Mouse (Mus musculus) cerebellum, adult 9-11 months (tissue): ENCODE measurements around the gene Ing3.

Experiments
- DNase-seq: peaks from one replicate; pipeline ENCODE4 v3.0.0; 2022

Gene Ing3

GRCm38 (mm10) chr6:21993070-21993469 is 43.7 kb downstream of the Ing3 start:
- no peak for DNase-seq

- no peak for DNase-seq
These were observed 48.8 kb downstream of the Ing3 start for GRCm38 (mm10) chr6:21998131-21998530.

GRCm38 (mm10) chr6:21999025-21999424 is 49.7 kb downstream of the Ing3 start:
- DNase-seq, result no peak

DNA sequence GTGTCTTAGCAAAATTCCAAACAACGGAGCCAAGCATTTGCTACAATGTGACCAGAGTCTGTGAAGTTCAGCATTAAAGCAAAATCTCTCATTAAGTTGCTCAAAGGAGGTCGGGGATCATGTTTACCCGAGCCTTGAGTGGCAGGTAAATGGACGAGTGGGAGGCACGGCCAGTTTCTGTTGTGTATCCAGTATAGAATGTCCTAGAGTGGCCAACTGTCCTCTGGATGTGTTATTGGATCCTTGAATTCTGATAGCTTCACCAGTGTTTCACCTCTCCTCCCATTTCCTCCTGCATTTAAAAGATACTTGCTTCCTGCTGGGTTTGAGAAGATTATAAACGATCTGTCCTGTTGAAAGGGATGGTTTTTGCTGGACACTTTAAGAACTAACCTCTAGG is 50.7 kb downstream of the Ing3 start:
- no peak for DNase-seq

DNA sequence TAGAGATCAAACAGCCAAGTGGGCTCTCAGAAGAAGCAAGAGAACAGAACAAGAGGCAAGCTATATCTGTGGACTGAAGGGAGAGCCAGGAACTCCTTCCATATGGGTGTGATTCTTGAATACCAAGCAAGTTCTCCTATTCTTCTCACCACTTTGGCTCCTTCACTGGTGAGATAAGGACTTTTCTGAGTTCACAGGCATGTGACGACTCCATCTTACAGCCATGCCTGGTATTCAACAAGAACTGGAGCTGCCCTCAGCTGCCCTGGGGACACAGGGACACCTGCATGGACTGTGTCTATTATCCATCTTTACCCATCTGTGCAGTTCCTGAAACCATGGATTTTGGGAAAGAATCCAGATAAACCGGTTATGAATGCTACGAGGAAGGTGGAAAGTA is 51.5 kb downstream of the Ing3 start:
- no peak for DNase-seq

DNA sequence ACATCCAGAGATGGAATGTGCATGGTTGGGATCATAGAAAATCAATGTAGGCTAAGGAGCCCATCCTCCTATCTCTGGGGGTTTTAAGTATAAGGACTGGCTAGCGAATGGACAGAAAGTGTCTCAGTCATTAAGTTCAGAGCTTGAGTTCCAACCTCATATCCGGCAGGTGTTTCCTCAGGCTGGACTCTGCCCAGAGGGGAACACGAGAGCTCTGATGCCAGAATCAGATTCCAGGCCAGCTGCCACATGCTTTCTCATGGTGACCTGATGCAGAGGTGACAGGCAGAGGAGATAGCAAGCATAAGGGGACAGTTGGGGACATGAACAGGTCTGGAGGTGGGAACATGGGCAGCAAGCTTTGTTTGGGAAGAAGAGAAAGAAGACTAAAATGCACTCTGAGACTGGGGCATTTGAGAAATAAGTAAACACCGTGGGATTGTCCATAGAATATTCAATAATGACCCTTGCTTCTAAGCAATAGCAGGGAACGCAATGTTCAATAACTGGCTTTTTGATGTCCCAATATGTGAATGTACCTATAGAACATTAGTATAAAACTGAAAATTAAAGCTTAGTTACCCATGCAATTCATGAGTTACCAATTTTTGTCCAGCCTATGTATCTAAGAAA is 52.0 kb downstream of the Ing3 start:
- no peak for DNase-seq

- no peak for DNase-seq
These were observed 53.3 kb downstream of the Ing3 start for GRCm38 (mm10) chr6:22002521-22003199.

- no peak for DNase-seq
These were observed 53.8 kb downstream of the Ing3 start for GRCm38 (mm10) chr6:22003200-22003587.

DNA sequence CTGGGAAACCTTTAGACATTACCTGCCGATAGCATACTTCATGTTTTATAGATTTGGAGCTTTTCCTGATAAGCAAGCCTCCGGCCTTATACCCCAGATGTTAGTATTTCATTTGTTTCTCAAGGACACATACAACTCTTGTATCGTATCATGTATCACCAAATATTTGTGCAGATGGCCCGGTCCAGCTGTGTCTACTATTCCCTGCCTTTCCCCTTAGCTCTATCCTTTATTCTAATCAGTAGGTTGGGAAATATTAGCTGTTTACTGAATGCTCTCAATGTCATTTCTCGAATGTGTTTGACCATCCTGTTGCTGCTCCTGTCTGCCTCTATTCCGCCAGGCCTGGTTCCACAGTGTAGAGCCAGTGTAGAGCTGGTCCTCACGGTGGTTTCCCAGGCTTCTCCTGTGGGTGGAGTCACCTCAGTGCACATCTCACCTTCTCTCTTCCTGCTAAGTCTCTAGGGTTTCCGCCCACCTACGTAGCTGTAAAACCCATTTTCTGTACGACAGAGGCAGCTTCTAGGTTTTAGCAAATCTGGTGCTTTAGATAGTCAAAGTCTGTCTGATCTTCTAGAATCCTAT is 54.7 kb downstream of the Ing3 start:
- DNase-seq, result no peak

DNA sequence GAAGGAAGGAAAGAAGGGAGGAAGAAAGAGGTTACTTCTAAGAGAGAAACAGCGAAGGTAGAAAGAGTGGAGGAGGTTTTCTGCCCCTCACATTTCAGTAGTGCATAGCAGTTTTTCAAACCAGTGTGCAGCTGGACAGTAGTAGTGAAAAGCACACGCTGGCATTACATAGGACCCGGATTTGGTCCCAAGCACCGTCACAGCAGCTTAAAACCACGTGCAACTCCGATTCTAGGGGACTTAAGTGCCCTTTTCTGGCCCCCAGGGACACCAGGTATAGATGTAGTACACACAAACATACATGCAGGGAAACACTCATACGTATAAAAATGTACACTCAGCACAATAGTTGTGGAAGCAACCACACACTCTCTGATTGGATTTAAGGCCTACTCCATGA is 59.0 kb downstream of the Ing3 start:
- no peak for DNase-seq

DNA sequence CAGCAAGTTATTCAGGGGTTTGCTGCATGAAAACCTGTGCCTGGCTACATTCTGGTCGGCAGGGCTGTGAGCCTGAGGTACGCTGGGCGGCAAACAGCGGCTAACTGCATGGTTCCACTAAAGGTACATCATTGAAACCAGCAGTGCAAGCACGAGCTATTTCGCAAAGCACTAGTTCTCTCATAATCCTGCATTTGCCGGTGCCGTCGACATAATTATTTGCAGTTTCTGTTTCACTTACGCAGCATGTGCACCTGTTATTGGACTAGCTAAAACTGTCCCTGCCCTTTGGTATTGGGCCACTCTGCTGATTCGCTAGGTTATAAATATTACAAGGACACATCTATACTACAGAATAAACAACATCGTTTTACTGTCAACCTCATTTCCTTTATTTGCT is 60.9 kb downstream of the Ing3 start:
- DNase-seq, result no peak

- DNase-seq, result no peak
These were observed 61.5 kb downstream of the Ing3 start for GRCm38 (mm10) chr6:22010761-22011281.

DNA sequence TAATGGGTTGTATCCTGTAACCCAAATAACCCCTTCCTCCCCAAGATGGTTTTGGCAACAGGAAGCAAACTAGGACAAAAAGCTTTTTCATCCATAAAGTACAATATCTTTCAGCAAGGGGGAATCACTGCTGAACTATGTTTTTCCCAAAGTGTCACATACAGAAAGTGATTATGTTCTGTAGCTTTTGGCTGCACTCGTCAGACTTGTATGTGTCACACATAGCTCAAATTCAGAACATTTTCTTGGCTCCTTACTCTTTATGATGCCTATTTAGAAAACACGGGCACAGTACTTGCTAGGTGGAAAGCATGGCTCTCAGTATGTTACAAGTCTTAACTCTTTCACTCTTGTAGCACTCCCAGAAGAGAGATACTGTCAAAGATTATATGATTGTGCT is 62.2 kb downstream of the Ing3 start:
- DNase-seq, result no peak

DNA sequence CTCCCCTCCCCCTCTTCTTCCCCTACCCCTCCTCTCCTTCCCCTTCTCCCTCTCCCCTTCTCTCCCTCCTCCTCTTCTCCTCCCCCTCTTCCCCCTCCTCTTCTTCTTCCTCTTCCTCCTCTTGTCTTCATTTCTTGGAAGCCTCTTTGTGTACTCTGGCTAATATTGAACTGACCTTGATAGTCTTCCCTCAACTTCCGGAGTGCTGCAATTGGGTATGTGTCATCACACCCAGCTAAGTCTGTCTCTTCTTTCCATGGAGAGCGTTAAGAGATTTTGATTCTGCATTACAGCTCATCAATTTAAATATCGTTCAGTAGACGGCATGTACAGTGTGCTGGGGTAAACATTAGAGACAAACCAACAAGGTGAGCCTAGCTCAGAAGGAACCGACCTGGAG is 62.7 kb downstream of the Ing3 start:
- no peak for DNase-seq

GRCm38 (mm10) chr6:22012501-22012900 is 63.1 kb downstream of the Ing3 start:
- no peak for DNase-seq

DNA sequence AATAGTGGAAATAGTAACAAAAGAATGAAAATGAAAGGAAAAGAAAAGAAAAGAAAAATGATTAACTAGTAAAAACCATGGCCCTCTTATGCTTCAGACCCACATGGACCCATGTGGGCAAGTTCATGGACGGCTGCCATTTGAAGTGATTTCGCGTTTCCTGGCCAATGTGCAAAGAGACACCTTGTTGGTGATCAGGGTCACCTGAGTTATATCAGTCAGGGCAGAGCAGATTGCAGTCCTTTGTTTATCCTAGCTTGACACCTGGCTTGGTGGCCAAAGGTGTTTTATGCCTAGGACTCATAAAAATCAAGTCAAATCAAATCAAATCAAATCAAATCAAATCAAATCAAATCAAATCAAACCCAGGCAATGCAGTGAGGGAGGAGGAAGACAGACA is 64.0 kb downstream of the Ing3 start:
- no peak for DNase-seq

DNA sequence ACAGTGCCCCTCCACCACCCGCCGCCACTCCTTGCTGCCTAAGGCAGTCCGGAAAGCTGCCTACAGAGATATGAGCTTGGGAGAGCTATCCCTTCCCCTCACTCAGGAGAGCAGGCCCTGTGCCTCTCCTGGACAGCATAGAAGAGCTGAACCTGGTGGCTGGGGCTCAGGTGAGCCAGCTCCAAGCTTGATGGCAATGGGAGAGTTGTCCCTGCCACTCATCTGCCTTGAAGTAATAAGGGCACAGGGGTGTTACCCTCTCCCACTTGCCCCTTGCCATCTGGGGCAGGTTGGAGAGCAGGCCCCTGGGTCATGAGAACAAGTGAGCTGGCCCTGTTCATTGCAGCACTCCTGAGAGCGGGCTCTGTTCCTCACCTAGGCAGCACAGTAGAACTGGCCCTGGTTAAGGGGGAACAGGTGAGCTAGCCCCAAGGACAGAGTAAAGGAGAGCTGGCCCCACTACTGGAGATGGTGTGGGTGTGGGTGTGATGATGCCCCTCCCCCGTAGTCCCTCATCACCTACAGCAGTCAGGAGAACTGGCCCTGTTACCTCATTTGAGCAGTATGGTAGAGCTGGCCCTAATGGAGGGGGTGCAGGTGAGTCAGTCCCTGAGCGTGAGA is 65.0 kb downstream of the Ing3 start:
- no peak for DNase-seq

DNA sequence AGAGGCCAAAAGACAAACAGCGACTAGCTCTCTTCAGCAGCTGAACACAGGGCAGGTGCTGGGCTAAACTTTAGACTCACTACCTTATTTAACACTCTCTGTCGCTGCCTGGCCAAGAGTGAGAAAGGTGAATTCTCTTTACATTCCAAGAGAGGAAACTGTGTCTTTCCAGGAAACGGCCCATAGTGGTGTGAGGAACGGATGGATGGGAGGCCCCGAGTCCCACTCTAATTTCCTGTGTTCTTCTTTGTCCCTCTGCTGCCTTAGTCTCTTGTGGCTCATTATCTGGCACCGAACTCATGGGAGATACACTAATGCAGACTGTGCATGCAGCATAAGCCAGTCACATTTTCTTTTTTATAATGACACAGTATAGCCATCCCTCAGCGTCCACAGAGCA is 68.3 kb downstream of the Ing3 start:
- no peak for DNase-seq

DNA sequence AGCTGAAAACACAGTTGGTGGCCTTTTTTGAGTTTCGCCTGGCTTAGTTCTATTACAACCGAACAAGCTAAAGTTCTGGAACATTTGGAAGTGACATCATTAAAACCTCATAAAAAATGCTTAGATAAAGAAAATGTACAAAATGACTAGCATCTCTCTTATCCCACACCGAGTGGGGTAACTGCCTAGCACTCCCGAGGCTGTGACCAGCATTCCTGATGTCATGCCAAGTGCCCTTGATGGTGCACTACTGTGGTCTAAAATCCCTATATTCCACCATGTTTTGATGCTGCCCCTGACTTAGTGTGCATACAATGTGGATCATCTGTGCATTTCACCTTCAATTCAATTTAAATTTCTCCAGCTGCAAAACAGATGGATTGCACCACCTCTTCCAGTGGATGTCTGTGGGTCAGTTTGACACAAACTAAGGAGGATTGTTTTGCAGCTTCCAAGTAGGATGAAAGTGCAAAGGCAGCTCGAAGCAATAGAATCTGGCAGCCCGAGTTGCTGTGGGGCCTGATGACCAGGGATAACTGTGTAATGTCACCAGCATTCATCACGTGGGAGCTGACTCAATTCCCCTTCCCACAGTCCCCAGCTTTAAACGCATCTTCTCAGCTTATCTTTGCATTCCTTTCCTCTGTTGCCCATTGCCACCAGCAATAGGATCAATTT is 69.5 kb downstream of the Ing3 start:
- no peak for DNase-seq

DNA sequence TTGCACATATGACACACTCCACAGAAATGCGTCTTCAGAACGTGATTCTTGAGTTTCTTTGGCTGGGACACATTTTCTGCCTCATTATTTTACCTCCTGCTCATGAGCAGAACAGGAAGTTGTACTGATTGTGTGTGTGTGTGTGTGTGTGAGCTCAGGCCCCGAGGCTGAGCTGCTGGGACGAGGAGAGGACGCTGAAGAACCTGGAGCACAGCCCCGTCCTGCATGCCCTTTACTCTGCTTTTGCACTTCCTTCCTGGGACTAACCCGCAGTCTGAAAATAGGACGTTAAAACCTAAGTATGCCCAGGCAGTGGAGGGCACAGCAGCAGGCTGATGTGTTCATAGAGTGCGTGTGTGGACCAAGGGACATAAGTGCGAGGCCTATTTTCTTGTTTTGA is 70.3 kb downstream of the Ing3 start:
- no peak for DNase-seq

- DNase-seq, result no peak
These were observed 71.3 kb downstream of the Ing3 start for GRCm38 (mm10) chr6:22020696-22021095.

- DNase-seq, result no peak
These were observed 71.9 kb downstream of the Ing3 start for GRCm38 (mm10) chr6:22021315-22021714.

DNA sequence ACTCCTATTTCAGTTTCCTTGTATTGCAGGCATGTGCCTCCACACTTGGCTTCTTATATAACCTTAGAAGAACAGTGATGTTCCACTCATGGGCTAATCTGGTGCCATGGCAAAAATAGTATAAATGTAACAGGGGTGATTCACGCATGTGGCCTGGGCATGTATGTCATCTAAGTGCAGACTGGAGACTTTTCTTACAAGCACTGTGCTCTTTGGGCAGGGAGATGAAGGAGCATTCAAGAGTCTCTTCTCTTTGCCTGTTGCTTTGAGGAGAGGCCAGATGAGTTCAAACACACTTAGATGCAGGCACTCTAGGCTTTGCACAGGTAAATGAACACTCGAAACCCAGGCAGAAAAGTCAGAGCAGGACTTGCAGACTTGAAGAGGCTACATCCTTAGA is 74.8 kb downstream of the Ing3 start:
- no peak for DNase-seq
